Mouse (Mus musculus): Measurements from ENCODE around the gene Frmd8.

The Frmd8 gene

GRCm38 (mm10) chr19:5849843-5850527 lies 25.1 kb downstream of the Frmd8 start:
- DNase-seq (ENCODE audit: low spot score in 2 of 2) = peak; percentile 94 to 98

- DNase-seq (ENCODE audit: low spot score in 2 of 2) = peak; percentile 54 to 75
Observed at GRCm38 (mm10) chr19:5848826-5849672, 26.0 kb downstream of the Frmd8 start.

- DNase-seq (ENCODE audit: low spot score in 2 of 2) = peak; percentile 86 to 88
Observed at GRCm38 (mm10) chr19:5848032-5848825, 26.8 kb downstream of the Frmd8 start.

- DNase-seq (ENCODE audit: low spot score in 2 of 2) = peak in 1 of 2 experiments; percentile 52
Observed at GRCm38 (mm10) chr19:5847306-5847796, 27.7 kb downstream of the Frmd8 start.

GRCm38 (mm10) chr19:5846557-5847305 lies 28.3 kb downstream of the Frmd8 start:
- DNase-seq (ENCODE audit: low spot score in 2 of 2) = peak; percentile 69 to 84

GRCm38 (mm10) chr19:5846154-5846553 lies 28.9 kb downstream of the Frmd8 start:
- DNase-seq (ENCODE audit: low spot score in 2 of 2) = peak in 1 of 2 experiments; percentile 25

- peak; percentile 96 to 97 for DNase-seq (ENCODE audit: low spot score in 2 of 2)
Observed at GRCm38 (mm10) chr19:5845319-5846135, 29.5 kb downstream of the Frmd8 start.

GRCm38 (mm10) chr19:5844831-5845318 lies 30.2 kb downstream of the Frmd8 start:
- no peak for DNase-seq (ENCODE audit: low spot score in 2 of 2)

GRCm38 (mm10) chr19:5843781-5844691 lies 31.0 kb downstream of the Frmd8 start:
- DNase-seq (ENCODE audit: low spot score in 2 of 2) = peak; percentile 60 to 78

- DNase-seq (ENCODE audit: low spot score in 2 of 2) = peak; percentile 51 to 75
Observed at GRCm38 (mm10) chr19:5842785-5843730, 32.0 kb downstream of the Frmd8 start.

- DNase-seq (ENCODE audit: low spot score in 2 of 2) = no peak
Observed at GRCm38 (mm10) chr19:5841999-5842784, 32.9 kb downstream of the Frmd8 start.

- peak; percentile 41 to 72 for DNase-seq (ENCODE audit: low spot score in 2 of 2)
Observed at GRCm38 (mm10) chr19:5841389-5841946, 33.6 kb downstream of the Frmd8 start.

GRCm38 (mm10) chr19:5840890-5841388 lies 34.1 kb downstream of the Frmd8 start:
- no peak for DNase-seq (ENCODE audit: low spot score in 2 of 2)

GRCm38 (mm10) chr19:5840086-5840889 lies 34.8 kb downstream of the Frmd8 start:
- no peak for DNase-seq (ENCODE audit: low spot score in 2 of 2)

- no peak for DNase-seq (ENCODE audit: low spot score in 2 of 2)
Observed at GRCm38 (mm10) chr19:5839317-5840085, 35.6 kb downstream of the Frmd8 start.

Data from spleen, postnatal 4 days (tissue).